Mouse (Mus musculus): Measurements from ENCODE around the gene Hcn4. TPM values are rescaled to one million over a fixed set of nuclear protein-coding genes. Genes with fewer than 3 reads are reported as not detected.

Hcn4 gene
- 0.23 and 0.30 TPM in 2 replicates for polyA plus RNA-seq (2012; rRNA removed)

GRCm38 (mm10) chr9:58823139-58823917, at the start of gene Hcn4:
TSS of gene Hcn4 (plus strand) at chr9:58823412.

Other genes starting within 250 kb of the Hcn4 start
- gene Nptn, start 241.2 kb upstream of the Hcn4 start, polyA plus RNA-seq (2012; rRNA removed): 295 and 321 TPM in 2 replicates
- 0.12 and 0.47 TPM in 2 replicates for gene Rec114, start 79.4 kb upstream of the Hcn4 start, polyA plus RNA-seq (2012; rRNA removed)
- 8.7 and 9.8 TPM in 2 replicates for gene Neo1, start 213.0 kb downstream of the Hcn4 start, polyA plus RNA-seq (2012; rRNA removed)